Mouse (Mus musculus) splenic B cell, adult 2 months (primary cell): ENCODE data around the gene Nob1.
A peak's percentile ranks its signal among the peaks of the same experiment; 100 is the strongest.

ENCODE experiments used
- DNase-seq: peaks from one replicate; pipeline ENCODE4 v3.0.0-alpha.2; 2011; ENCODE audit warnings: low read depth, low spot score
- H3K27me3 ChIP-seq: 2 replicates; pipeline ENCODE4 v1.6.1; 2012; ENCODE audit warnings: mild to moderate bottlenecking, low read length, moderate library complexity, mixed read lengths; ENCODE audit not compliant: control insufficient read depth, poor library complexity, insufficient read depth, severe bottlenecking
- H3K36me3 ChIP-seq: 2 replicates; pipeline ENCODE4 v1.6.1; 2012; ENCODE audit warnings: mild to moderate bottlenecking, low read length, moderate library complexity, mixed read lengths; ENCODE audit not compliant: control insufficient read depth, poor library complexity, insufficient read depth, severe bottlenecking

Gene Nob1

GRCm38 (mm10) chr8:107424597-107425229, at the start of gene Nob1:
TSS of gene Nob1 (minus strand) at chr8:107425051.
- peak; percentile 99 for DNase-seq
- H3K27me3 ChIP-seq: no peaks in the 10 kb centered on the region
- peaks cover 4% of the 10 kb centered on the region; the same call in 1 of the 2 replicates for H3K36me3 ChIP-seq

- Histone ChIP-seq H3K27me3 (no peaks in the 10 kb centered on the region), H3K36me3 (peaks cover 4% of the 10 kb centered on the region; the same call in 1 of the 2 replicates)
- no peak for DNase-seq
These were observed 48.5 kb upstream of the Nob1 start for GRCm38 (mm10) chr8:107473369-107473768.

GRCm38 (mm10) chr8:107472403-107473100, 47.7 kb upstream of the Nob1 start:
- Histone ChIP-seq H3K36me3 (peaks cover 4% of the 10 kb centered on the region; the same call in 1 of the 2 replicates), H3K27me3 (no peaks in the 10 kb centered on the region)
- DNase-seq: peak; percentile 13

GRCm38 (mm10) chr8:107470302-107470701, 45.5 kb upstream of the Nob1 start:
- Histone ChIP-seq H3K36me3 (peaks cover 8% of the 10 kb centered on the region), H3K27me3 (no peaks in the 10 kb centered on the region)
- DNase-seq: no peak

- Histone ChIP-seq H3K27me3 (no peaks in the 10 kb centered on the region), H3K36me3 (peaks cover 11% of the 10 kb centered on the region)
- no peak for DNase-seq
These were observed 44.0 kb upstream of the Nob1 start for GRCm38 (mm10) chr8:107468811-107469302.

- DNase-seq: peak; percentile 16
These were observed 41.8 kb upstream of the Nob1 start for GRCm38 (mm10) chr8:107466642-107467041.

GRCm38 (mm10) chr8:107465332-107465990, 40.6 kb upstream of the Nob1 start:
- peaks cover 14% of the 10 kb centered on the region for H3K36me3 ChIP-seq
- no peak for DNase-seq
- no peaks in the 10 kb centered on the region for H3K27me3 ChIP-seq

More at GRCm38 (mm10) chr8:107466642-107467041, 41.8 kb upstream of the Nob1 start:
- Histone ChIP-seq H3K36me3 (peaks cover 11% of the 10 kb centered on the region), H3K27me3 (no peaks in the 10 kb centered on the region)

GRCm38 (mm10) chr8:107462423-107462822, 37.6 kb upstream of the Nob1 start:
- DNase-seq: no peak
- H3K27me3 ChIP-seq: no peaks in the 10 kb centered on the region

GRCm38 (mm10) chr8:107458281-107458680, 33.4 kb upstream of the Nob1 start:
- H3K27me3 ChIP-seq: no peaks in the 10 kb centered on the region
- no peak for DNase-seq
- H3K36me3 ChIP-seq: peaks cover 5% of the 10 kb centered on the region

More at GRCm38 (mm10) chr8:107462423-107462822, 37.6 kb upstream of the Nob1 start:
- H3K36me3 ChIP-seq: peaks cover 11% of the 10 kb centered on the region

- Histone ChIP-seq H3K27me3 (no peaks in the 10 kb centered on the region), H3K36me3 (peaks cover 5% of the 10 kb centered on the region)
- DNase-seq: no peak
These were observed 32.9 kb upstream of the Nob1 start for GRCm38 (mm10) chr8:107457725-107458124.

- no peaks in the 10 kb centered on the region for H3K27me3 ChIP-seq
- peak; percentile 77 for DNase-seq
- peaks cover 3% of the 10 kb centered on the region for H3K36me3 ChIP-seq
These were observed 30.4 kb upstream of the Nob1 start for GRCm38 (mm10) chr8:107455268-107455667.

- Histone ChIP-seq H3K27me3 (no peaks in the 10 kb centered on the region), H3K36me3 (peaks cover 1% of the 10 kb centered on the region)
- DNase-seq: no peak
These were observed 28.5 kb upstream of the Nob1 start for GRCm38 (mm10) chr8:107453386-107453785.

GRCm38 (mm10) chr8:107451414-107452066, 26.7 kb upstream of the Nob1 start:
- Histone ChIP-seq H3K36me3 (peaks cover 1% of the 10 kb centered on the region; the same call in 1 of the 2 replicates), H3K27me3 (no peaks in the 10 kb centered on the region)
- no peak for DNase-seq

GRCm38 (mm10) chr8:107449655-107450054, 24.8 kb upstream of the Nob1 start:
- no peaks in the 10 kb centered on the region for H3K36me3 ChIP-seq
- no peak for DNase-seq
- H3K27me3 ChIP-seq: no peaks in the 10 kb centered on the region
